Mouse (Mus musculus) lung, adult 2 months (tissue): ENCODE measurements at regions not wholly inside any gene's neighbourhood (a gene's known extent, or its start where the extent isn't known, plus 50 kb on each side); places are given as distances from the start of the nearest gene placed in this dataset.

Experiments used
- DNase-seq: peaks from one replicate; pipeline ENCODE4 v3.0.0; 2022
- H3K4me1 ChIP-seq: fragments of 200-500 bp; 2 replicates; pipeline ENCODE4 v1.6.1; 2011; ENCODE audit warnings: low read length; ENCODE audit not compliant: control insufficient read depth, insufficient read depth
- H3K4me3 ChIP-seq: fragments of 200-500 bp; replicated peaks from 2 replicates; pipeline ENCODE3; 2011; ENCODE audit warnings: low read depth, mild to moderate bottlenecking, control low read depth, low read length; ENCODE audit errors: extremely low read depth
- CTCF ChIP-seq: fragments of 200-500 bp; IDR thresholded peaks from 2 replicates; pipeline ENCODE4 v1.5.1; 2011; ENCODE audit warnings: mild to moderate bottlenecking, low read length, control low read depth; ENCODE audit not compliant: insufficient read depth
- POLR2A ChIP-seq: fragments of 200-500 bp; IDR thresholded peaks from 2 replicates; pipeline ENCODE4 v1.6.1; 2011; ENCODE audit warnings: low read depth, mild to moderate bottlenecking, control low read depth, low read length, borderline replicate concordance; ENCODE audit errors: extremely low read depth
- WGBS: fragments of 180-500 bp; shearing (Covaris S2); methylation state at CpG from one replicate; pipeline ENCODE4 v1.1.7; 2018; 5-methylcytosine and 5-hydroxymethylcytosine counted together

DNA sequence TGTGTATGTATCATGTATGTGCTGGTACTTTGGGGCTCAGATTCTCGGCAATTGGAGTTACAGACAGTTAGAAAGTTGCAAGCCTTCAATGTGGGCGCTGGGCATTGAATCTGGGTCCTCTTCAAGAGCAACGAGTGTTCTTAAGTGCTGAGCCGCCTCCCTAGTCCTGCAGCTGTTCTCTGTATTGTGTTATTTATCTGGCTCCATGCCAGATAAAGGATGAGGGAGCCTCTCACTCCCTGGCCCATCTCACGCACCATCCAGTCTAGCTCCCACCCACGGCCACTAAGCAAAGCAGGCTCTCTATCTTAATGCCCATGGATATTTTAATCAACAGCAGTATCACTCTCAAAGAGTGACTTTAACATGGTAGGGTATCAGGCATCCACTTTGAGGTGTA, 84.2 kb downstream of the Cartpt start:
- H3K4me3 ChIP-seq: no peak overlapping the region
- WGBS: 53% methylated on average over 6 of the region's 6 CpGs
- TF ChIP-seq POLR2A: no peak
- no peak for TF ChIP-seq CTCF
- no peaks in the 10 kb centered on the region for H3K4me1 ChIP-seq
- DNase-seq: no peak

- 79% methylated on average over 6 of the region's 6 CpGs for WGBS
- Histone ChIP-seq H3K4me1 (no peaks in the 10 kb centered on the region), H3K4me3 (no peak overlapping the region)
- TF ChIP-seq POLR2A (no peak), CTCF (no peak)
- DNase-seq: no peak
These were observed 85.1 kb downstream of the Cartpt start for GRCm38 (mm10) chr13:99815786-99816185.

DNA sequence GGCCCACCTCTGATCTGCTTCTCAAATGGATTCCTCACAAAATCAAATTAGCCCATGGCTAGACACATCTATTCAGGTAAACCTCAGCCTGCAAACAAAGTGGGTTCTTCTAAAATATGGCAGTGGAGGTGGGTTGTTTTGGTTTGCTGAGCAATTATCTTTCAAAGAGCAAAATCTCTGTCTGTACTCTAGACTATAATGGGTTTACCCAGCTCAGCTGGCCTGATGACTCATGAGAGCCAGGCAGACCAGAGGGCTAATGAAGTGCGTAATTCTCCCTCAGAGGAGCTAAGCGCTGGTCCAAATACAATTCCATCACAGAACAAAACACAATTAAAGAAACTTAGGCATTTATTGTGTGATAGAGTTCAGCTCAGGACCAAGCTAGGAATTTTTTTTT, 86.1 kb downstream of the Cartpt start:
- WGBS: 84% methylated on average over 2 of the region's 2 CpGs
- H3K4me1 ChIP-seq: no peaks in the 10 kb centered on the region
- DNase-seq: no peak
- TF ChIP-seq POLR2A: no peak
- TF ChIP-seq CTCF: no peak
- no peak overlapping the region for H3K4me3 ChIP-seq

DNA sequence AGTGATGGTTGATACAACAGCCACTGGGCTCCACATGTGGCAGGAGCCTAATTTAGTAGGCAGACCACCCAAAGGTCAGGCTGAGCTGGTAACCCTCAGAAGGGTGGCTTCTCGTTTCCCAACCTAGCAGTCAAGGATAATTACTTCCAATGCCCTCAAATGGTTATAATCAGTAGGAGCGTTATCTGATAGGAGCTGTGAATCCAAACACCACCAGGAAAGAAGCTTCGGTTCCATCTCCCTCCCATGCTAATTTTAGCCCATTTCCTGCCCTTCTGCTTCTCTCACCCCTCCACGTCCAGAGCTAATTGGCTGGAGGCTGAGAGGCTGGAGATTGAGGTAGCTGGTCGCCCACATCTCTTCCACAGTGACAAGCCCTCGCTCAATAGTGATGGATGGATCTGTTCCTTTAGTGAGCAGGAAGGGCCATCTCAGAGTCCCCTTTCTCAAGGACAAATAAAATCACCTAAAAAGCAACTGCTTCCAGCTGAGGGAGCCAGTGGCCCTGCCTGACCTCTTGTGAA, 86.8 kb downstream of the Cartpt start:
- Histone ChIP-seq H3K4me1 (no peaks in the 10 kb centered on the region), H3K4me3 (no peak overlapping the region)
- no peak for DNase-seq
- no peak for TF ChIP-seq CTCF
- no peak for TF ChIP-seq POLR2A
- 41% methylated on average over 6 of the region's 6 CpGs for WGBS

DNA sequence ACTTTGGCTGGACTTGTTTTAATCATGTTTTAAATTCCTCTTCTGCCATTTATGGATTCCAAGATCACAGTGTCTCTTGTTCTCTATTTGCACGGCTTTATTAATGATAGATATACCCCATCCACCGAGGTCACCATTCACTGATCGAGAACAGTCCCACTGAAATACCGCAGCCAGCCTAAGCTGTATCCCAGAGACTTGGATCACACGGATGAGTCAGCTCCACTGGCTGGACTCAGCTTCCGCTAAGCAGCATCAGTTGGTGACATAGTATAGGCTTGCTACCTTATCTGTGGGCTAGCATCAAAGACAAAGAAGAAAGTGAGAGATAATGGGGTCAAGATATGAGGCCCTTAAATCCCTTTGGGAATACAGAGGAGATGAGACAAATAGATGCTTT, 106.4 kb downstream of the Cartpt start:
- 67% methylated on average over 6 of the region's 6 CpGs for WGBS
- Histone ChIP-seq H3K4me3 (no peak overlapping the region), H3K4me1 (no peaks in the 10 kb centered on the region)
- TF ChIP-seq CTCF: no peak
- no peak for TF ChIP-seq POLR2A
- DNase-seq: no peak

DNA sequence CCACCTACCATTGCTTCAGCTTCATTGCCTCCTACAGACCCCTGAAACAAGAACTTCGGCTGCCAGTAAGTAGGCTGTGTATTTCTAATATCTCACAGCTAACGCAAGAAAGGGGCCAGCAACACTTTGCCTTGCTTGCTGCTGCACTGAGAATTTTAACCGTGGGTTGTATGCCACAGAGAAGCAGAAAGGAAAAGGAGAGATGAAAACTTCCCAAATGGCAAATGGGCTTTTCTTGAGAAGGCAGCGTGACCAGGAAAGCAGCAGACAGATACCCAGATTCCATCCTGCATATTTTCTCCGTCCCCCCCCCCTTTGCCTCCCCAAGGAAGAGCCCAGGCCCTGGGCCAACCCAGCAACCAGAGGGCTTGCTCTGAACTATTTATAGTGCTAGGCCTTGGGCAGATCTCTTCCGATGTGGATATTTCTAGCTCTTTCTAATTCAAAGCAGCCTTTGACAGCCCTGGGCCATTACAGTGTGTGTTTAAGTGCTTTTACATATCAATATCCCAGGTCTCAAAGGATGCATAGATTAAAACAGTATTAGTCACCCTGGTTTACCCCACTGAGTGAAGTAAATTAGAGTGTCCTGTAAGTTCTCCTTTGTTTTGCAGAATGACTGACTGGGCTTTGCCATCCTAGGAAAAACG, 107.0 kb downstream of the Cartpt start:
- WGBS: 49% methylated on average over 7 of the region's 7 CpGs
- H3K4me1 ChIP-seq: no peaks in the 10 kb centered on the region
- no peak for TF ChIP-seq CTCF
- TF ChIP-seq POLR2A: no peak
- no peak for DNase-seq
- H3K4me3 ChIP-seq: no peak overlapping the region

DNA sequence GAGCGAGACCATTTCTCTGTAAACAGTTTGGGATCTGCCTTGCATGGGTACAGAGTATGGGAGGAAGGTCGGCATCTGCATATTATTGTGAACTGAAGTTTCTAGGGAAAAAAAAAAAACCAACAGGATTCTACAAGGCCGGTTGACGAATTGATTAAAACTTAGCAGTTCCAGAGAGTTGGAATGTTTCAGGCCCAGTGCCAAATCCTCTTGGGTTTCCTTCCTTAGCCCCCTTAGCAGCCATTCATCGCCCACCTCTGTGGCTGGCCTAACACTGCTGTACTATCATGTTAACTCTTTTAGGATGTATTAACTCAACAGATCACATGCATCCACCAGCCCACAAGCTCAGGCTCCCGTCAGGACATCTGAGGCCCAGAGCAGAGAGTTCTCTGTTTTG, 107.9 kb downstream of the Cartpt start:
- no peak for DNase-seq
- Histone ChIP-seq H3K4me3 (no peak overlapping the region), H3K4me1 (no peaks in the 10 kb centered on the region)
- no peak for TF ChIP-seq POLR2A
- no peak for TF ChIP-seq CTCF
- 71% methylated on average over 6 of the region's 6 CpGs for WGBS

GRCm38 (mm10) chr13:99790951-99791350, 109.9 kb downstream of the Cartpt start:
- Histone ChIP-seq H3K4me3 (no peak overlapping the region), H3K4me1 (no peaks in the 10 kb centered on the region)
- 94% methylated on average over 5 of the region's 5 CpGs for WGBS
- no peak for TF ChIP-seq POLR2A
- TF ChIP-seq CTCF: no peak
- no peak for DNase-seq

DNA sequence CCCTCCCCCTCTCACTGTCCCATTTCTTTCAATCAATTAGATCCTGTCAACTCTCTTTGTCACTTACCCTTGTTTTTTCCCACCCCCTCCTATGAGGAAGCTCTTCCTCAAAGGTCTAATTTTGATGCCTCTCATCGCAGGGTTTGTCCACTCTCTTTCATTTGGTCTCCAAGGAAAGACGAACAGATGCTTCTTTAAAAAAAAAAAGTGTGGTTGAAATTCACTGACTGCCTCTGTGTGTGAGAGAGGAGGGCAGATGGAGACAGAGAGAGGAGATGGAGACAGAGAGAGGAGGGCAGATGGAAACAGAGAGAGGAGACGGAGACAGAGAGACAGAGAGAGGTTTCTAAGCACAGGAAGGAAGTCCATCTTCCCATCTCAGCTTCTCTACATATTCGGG, 113.1 kb downstream of the Cartpt start:
- Histone ChIP-seq H3K4me1 (no peaks in the 10 kb centered on the region), H3K4me3 (no peak overlapping the region)
- WGBS: 55% methylated on average over 4 of the region's 4 CpGs
- TF ChIP-seq POLR2A (no peak), CTCF (no peak)
- no peak for DNase-seq

DNA sequence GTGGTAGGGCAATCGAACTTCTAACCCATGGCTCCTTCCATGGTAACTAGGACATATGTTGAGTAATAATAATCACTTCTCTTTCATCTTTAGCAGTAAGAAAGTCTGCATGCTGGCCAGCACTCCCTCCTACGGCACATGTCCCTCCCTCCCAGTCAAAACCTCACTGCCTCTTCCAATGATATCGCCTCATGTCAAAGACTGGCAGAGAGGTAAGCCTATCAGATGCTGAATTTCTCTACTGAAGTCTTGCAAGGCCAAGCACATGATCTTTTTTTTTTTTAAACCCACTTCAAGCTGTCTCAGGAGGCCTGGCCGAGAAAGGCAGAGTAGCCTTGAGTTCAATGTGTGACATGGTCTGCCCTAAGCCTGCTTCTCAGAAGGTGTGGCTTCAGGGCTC, 115.5 kb downstream of the Cartpt start:
- Histone ChIP-seq H3K4me3 (no peak overlapping the region), H3K4me1 (no peaks in the 10 kb centered on the region)
- WGBS: 78% methylated on average over 4 of the region's 4 CpGs
- DNase-seq: no peak
- TF ChIP-seq CTCF (no peak), POLR2A (no peak)
